In the genomic region with DNA sequence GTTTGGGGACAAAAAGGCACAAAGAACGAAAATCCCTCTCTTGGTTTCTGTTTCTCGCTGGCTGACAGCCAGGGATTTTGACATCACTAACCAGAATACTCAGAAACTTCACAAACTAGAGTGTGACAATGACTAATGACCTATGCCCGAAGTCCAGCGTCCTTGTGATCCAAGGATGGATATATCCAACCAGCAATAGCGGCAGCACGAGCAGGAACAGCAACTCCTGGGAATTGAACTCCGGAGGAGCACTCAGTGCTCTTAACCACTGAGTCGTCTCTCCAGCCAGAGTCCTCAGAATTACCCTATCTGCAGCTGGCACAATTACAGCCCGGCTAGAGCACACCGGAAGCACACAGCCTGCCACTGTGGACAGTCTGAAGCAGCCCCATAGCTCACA, we compare ENCODE assay signal across 13 mouse cellular contexts. TPM values are rescaled to one million over a fixed set of nuclear protein-coding genes. Genes with fewer than 3 reads are reported as not detected.
DNase-seq lines count a peak whose midpoint lies in the region; ATAC-seq and TF ChIP-seq lines count a peak whose summit lies in the region.
"Had no signal": no experiment of that assay in that cellular context is flagged by ENCODE, and none has a peak within 500 bp of the region (broad histone marks: within the 10 kb centered on the region; RNA-seq: fewer than 3 reads in every experiment).

No protein-coding gene starts in this region.

- peak; percentile 35 to 45 for DNase-seq in heart, adult 2 months
- no peak for DNase-seq in heart, postnatal 25 days (ENCODE audit: low spot score)
- DNase-seq in spleen, adult 12 weeks (ENCODE audit: low spot score), result peak; percentile 37
- no peak for DNase-seq in spleen, postnatal 14 days (ENCODE audit: low spot score in 2 of 2)
- DNase-seq in stomach, postnatal 0 days (ENCODE audit: low spot score), result no peak
- no peak for DNase-seq in hindbrain, embryonic 14.5 days (ENCODE audit: low spot score)

- peak overlapping the region; percentile 31 for H3K4me3 ChIP-seq in heart, adult 2 months
- no peak overlapping the region for H3K4me3 ChIP-seq in stomach, postnatal 0 days (ENCODE audit: low read depth, low read length)
- no peak overlapping the region for H3K4me3 ChIP-seq in hindbrain, embryonic 14.5 days (replicated peaks; ENCODE audit: low read length)
- H3K4me3 ChIP-seq in forebrain, embryonic 15.5 days, result no peak overlapping the region
- H3K4me3 ChIP-seq: embryonic facial prominence, embryonic 15.5 days; hindbrain, embryonic 15.5 days had no signal

- H3K9me3 ChIP-seq in stomach, postnatal 0 days (ENCODE audit: control insufficient read depth, low read length), result no peaks in the 10 kb centered on the region
- H3K9me3 ChIP-seq in hindbrain, embryonic 14.5 days (ENCODE audit: control insufficient read depth, low read length), result 0 out of 2 replicates have a peak, but pooled peaks cover 5% of the 10 kb centered on the region
- no peaks in the 10 kb centered on the region for H3K9me3 ChIP-seq in forebrain, embryonic 15.5 days
- H3K9me3 ChIP-seq: embryonic facial prominence, embryonic 15.5 days; hindbrain, embryonic 15.5 days had no signal

- WGBS in heart, adult 2 months, result 25% methylated on average over 10 of the region's 10 CpGs
- WGBS in stomach, postnatal 0 days, result 50% methylated on average over 10 of the region's 10 CpGs
- WGBS in hindbrain, embryonic 14.5 days, result 85% methylated on average over 10 of the region's 10 CpGs
- 95% methylated on average over 10 of the region's 10 CpGs for WGBS in forebrain, embryonic 15.5 days

- TF ChIP-seq POLR2A in heart, adult 2 months (IDR thresholded peaks at IDR 0.05; ENCODE audit: insufficient read depth, low read depth, low read length), result no peak

- H3K36me3 ChIP-seq in heart, adult 2 months (ENCODE audit: control insufficient read depth, insufficient read depth, low read length), result peaks cover 7% of the 10 kb centered on the region
- no peaks in the 10 kb centered on the region for H3K36me3 ChIP-seq in stomach, postnatal 0 days (ENCODE audit: control insufficient read depth, insufficient read depth, low read length)
- no peaks in the 10 kb centered on the region for H3K36me3 ChIP-seq in hindbrain, embryonic 14.5 days (replicated peaks; ENCODE audit: control insufficient read depth, insufficient read depth)
- H3K36me3 ChIP-seq in forebrain, embryonic 15.5 days, result peaks cover 7% of the 10 kb centered on the region; the same call in 1 of the 2 replicates
- H3K36me3 ChIP-seq: embryonic facial prominence, embryonic 15.5 days; hindbrain, embryonic 15.5 days had no signal

- no peak for TF ChIP-seq EP300 in heart, adult 2 months (IDR thresholded peaks at IDR 0.05; ENCODE audit: insufficient read depth, low read depth, low read length)
- no peak for TF ChIP-seq EP300 in stomach, postnatal 0 days (optimal IDR thresholded peaks at IDR 0.05)

- H3K79me2 ChIP-seq in heart, adult 2 months (replicated peaks; ENCODE audit: control insufficient read depth, insufficient read depth, low read length), result 0 out of 2 replicates have a peak, but pooled peaks cover 2% of the 10 kb centered on the region

- peak overlapping the region; percentile 93 for H3K27ac ChIP-seq in heart, adult 2 months
- no peak overlapping the region for H3K27ac ChIP-seq in stomach, postnatal 0 days (replicated peaks)
- H3K27ac ChIP-seq in hindbrain, embryonic 14.5 days, result no peak overlapping the region
- no peak overlapping the region for H3K27ac ChIP-seq in forebrain, embryonic 15.5 days (replicated peaks)
- H3K27ac ChIP-seq: embryonic facial prominence, embryonic 15.5 days; hindbrain, embryonic 15.5 days had no signal

- 0 out of 2 replicates have a peak overlapping the region, but pooled peaks have one; percentile 14 for H3K4me2 ChIP-seq in stomach, postnatal 0 days (replicated peaks; ENCODE audit: low read depth)
- no peak overlapping the region for H3K4me2 ChIP-seq in hindbrain, embryonic 14.5 days (replicated peaks)
- H3K4me2 ChIP-seq in forebrain, embryonic 15.5 days (replicated peaks), result no peak overlapping the region
- H3K4me2 ChIP-seq: embryonic facial prominence, embryonic 15.5 days; hindbrain, embryonic 15.5 days had no signal

- ATAC-seq in erythroid progenitor cell, adult 5-6 weeks (replicated peaks; ENCODE audit: low FRiP score, poor library complexity, severe bottlenecking), result peak; percentile 76
- no peak for ATAC-seq in stomach, postnatal 0 days (ENCODE audit: low FRiP score, low TSS enrichment)
- ATAC-seq in hindbrain, embryonic 14.5 days (ENCODE audit: low FRiP score), result no peak
- ATAC-seq in forebrain, embryonic 15.5 days (replicated peaks), result no peak

- peaks cover 9% of the 10 kb centered on the region for H3K4me1 ChIP-seq in heart, adult 2 months (ENCODE audit: control insufficient read depth, insufficient read depth, low read length)
- H3K4me1 ChIP-seq in stomach, postnatal 0 days (replicated peaks; ENCODE audit: control insufficient read depth, insufficient read depth), result no peaks in the 10 kb centered on the region
- peaks cover 24% of the 10 kb centered on the region; the same call in 1 of the 2 replicates for H3K4me1 ChIP-seq in hindbrain, embryonic 14.5 days (replicated peaks; ENCODE audit: control insufficient read depth, insufficient read depth, low read length)
- H3K4me1 ChIP-seq in forebrain, embryonic 15.5 days, result peaks cover 28% of the 10 kb centered on the region
- H3K4me1 ChIP-seq: embryonic facial prominence, embryonic 15.5 days had no signal

- intact Hi-C loops in heart, adult 2 months (cut with DNase I), result loop anchor here (5.0 to 10.0 kb wide), 4 partner anchors 148 to 1076 kb away; no protein-coding TSS in a partner anchor
- intact Hi-C loops in heart, postnatal 25 days (cut with DNase I), result loop anchor here (10.0 kb wide), 2 partner anchors 502 to 1068 kb away; a partner anchor contains a TSS

- no peaks in the 10 kb centered on the region for H3K27me3 ChIP-seq in heart, adult 2 months (ENCODE audit: control insufficient read depth, insufficient read depth, low read length)
- H3K27me3 ChIP-seq in stomach, postnatal 0 days (ENCODE audit: control insufficient read depth, insufficient read depth, low read length), result no peaks in the 10 kb centered on the region
- H3K27me3 ChIP-seq in hindbrain, embryonic 14.5 days (ENCODE audit: control insufficient read depth, insufficient read depth, low read length), result no peaks in the 10 kb centered on the region
- no peaks in the 10 kb centered on the region for H3K27me3 ChIP-seq in forebrain, embryonic 15.5 days
- H3K27me3 ChIP-seq: embryonic facial prominence, embryonic 15.5 days; hindbrain, embryonic 15.5 days had no signal

- peak; percentile 51 for TF ChIP-seq CTCF in heart, adult 2 months (IDR thresholded peaks at IDR 0.05)
- TF ChIP-seq CTCF in stomach, postnatal 0 days (IDR thresholded peaks at IDR 0.05; ENCODE audit: low read depth), result peak; percentile 17; the same call in 1 of the 2 replicates

- H3K9ac ChIP-seq in heart, adult 2 months (ENCODE audit: low read depth, low read length), result peak overlapping the region; percentile 4
- no peak overlapping the region for H3K9ac ChIP-seq in stomach, postnatal 0 days (ENCODE audit: low read length)
- no peak overlapping the region for H3K9ac ChIP-seq in hindbrain, embryonic 14.5 days
- H3K9ac ChIP-seq in forebrain, embryonic 15.5 days (replicated peaks), result no peak overlapping the region
- H3K9ac ChIP-seq: embryonic facial prominence, embryonic 15.5 days; hindbrain, embryonic 15.5 days had no signal

RNA-seq across cellular contexts. Expression of a gene that starts 5.5 kb away (rescaled TPM):
- total RNA-seq in heart, adult 2 months (2021), result 10 to 100 TPM; 41.2 to 47.2 TPM
- 61.1 and 73.0 TPM in 2 replicates for polyA plus RNA-seq in heart, adult 2 months (2012; rRNA removed)
- total RNA-seq in heart, postnatal 25 days (2021), result 10 to 100 TPM; 44.2 to 57.7 TPM
- 58.4 and 68.3 TPM in 2 replicates for total RNA-seq in erythroid progenitor cell, adult 5-6 weeks (2015; ENCODE audit: low replicate concordance)
- total RNA-seq in erythroid progenitor cell, adult 5-6 weeks (2017; ENCODE audit: low replicate concordance), result 30.5 and 44.0 TPM in 2 replicates
- 121 and 129 TPM in 2 replicates for polyA plus RNA-seq in stomach, postnatal 0 days (2015; fragmentation: Nextera tagmentation; extraction: Ambion mirVana)
- polyA plus RNA-seq in hindbrain, embryonic 14.5 days (2014; fragmentation: Nextera tagmentation; extraction: Ambion mirVana), result 348 and 382 TPM in 2 replicates
- polyA plus RNA-seq in forebrain, embryonic 15.5 days (2015; fragmentation: Nextera tagmentation; extraction: Ambion mirVana), result 308 and 312 TPM in 2 replicates

RNA-seq across cellular contexts. Expression of a gene that starts 44.1 kb away (rescaled TPM):
- not detected for total RNA-seq in heart, adult 2 months (2021)
- 2.5 TPM in 1 of 2 replicates, not detected in the other for polyA plus RNA-seq in heart, adult 2 months (2012; rRNA removed)
- total RNA-seq in heart, postnatal 25 days (2021), result not detected
- not detected in 2 replicates for total RNA-seq in erythroid progenitor cell, adult 5-6 weeks (2015; ENCODE audit: low replicate concordance)
- total RNA-seq in erythroid progenitor cell, adult 5-6 weeks (2017; ENCODE audit: low replicate concordance), result not detected in 2 replicates
- polyA plus RNA-seq in stomach, postnatal 0 days (2015; fragmentation: Nextera tagmentation; extraction: Ambion mirVana), result 1,362 and 1,533 TPM in 2 replicates
- not detected in 2 replicates for polyA plus RNA-seq in hindbrain, embryonic 14.5 days (2014; fragmentation: Nextera tagmentation; extraction: Ambion mirVana)
- polyA plus RNA-seq in forebrain, embryonic 15.5 days (2015; fragmentation: Nextera tagmentation; extraction: Ambion mirVana), result not detected in 2 replicates
- total RNA-seq: gastrocnemius, adult 18-20 months; left cerebral cortex, adult 18-20 months had no signal
- polyA plus RNA-seq: testis, adult 2 months had no signal

Comparison
In these comparisons a context has a peak if more than half of its experiments do, and no peak if none do; other contexts are left out.
1. DNase-seq: peak in heart, adult 2 months (2 of 2) and spleen, adult 12 weeks (single experiment); none in heart, postnatal 25 days (single experiment), spleen, postnatal 14 days (0 of 2), stomach, postnatal 0 days (single experiment) and hindbrain, embryonic 14.5 days (single experiment).
2. RNA of a gene that starts 44.1 kb away (polyA plus RNA-seq): 1,362 to 1,533 TPM in stomach, postnatal 0 days; 2.5 TPM in heart, adult 2 months, not detected in hindbrain, embryonic 14.5 days and not detected in forebrain, embryonic 15.5 days; every median in the first group is over 100 times any median in the second.